Mouse (Mus musculus) ES-Bruce4 (cell line): Measurements from ENCODE around the gene Frmd4b.

Source experiments
- CTCF ChIP-seq: IDR thresholded peaks from one replicate; pipeline ENCODE4 v1.8.1; 2011; ENCODE audit warnings: low read depth, low read length
- EP300 ChIP-seq: IDR thresholded peaks from 2 replicates; pipeline ENCODE4 v1.6.1; 2011; ENCODE audit warnings: low read depth, low read length; ENCODE audit not compliant: insufficient read depth
- POLR2A ChIP-seq: IDR thresholded peaks from one replicate; pipeline ENCODE4 v1.8.1; 2011; ENCODE audit warnings: low read length; ENCODE audit not compliant: insufficient read depth

DNA sequence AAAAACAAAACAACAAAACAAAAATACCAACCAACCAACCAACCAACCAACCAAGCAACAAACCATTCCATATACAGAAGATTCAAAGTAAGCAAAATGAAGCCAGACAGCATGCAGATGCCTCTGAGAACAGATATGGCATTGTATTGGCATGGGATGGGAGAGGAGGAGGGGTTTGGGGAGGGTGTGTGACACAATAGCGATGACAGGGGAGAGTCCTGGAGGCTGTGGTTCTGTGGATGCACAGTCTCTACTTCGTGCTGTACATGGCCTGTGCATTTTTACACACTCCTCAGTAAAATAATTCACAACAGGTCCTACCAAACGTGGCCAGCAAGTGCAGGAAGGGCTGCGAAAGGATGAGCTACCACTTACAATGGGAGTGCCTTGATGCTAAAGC, 278.5 kb downstream of the Frmd4b start:
- TF ChIP-seq POLR2A (no peak), CTCF (no peak), EP300 (no peak)
